Mouse (Mus musculus) megakaryocyte-erythroid progenitor cell, adult 5-6 weeks (primary cell): Measurements from ENCODE around the gene 6430550D23Rik. TPM values are rescaled to one million over a fixed set of nuclear protein-coding genes. Genes with fewer than 3 reads are reported as not detected.
"Not testable (repeated sequence)": the region's sequence is repeated elsewhere in the genome, so short reads cannot be mapped to it uniquely, and the experiment has no call there.

Experiments
- ATAC-seq: replicated peaks from 2 replicates; pipeline ENCODE4 v1.8.0; 2016; ENCODE audit warnings: mild to moderate bottlenecking, inconsistent platforms; ENCODE audit not compliant: severe bottlenecking, poor library complexity, low FRiP score, low TSS enrichment
- total RNA-seq, 2 experiments: library from RNA; stranded (forward) in 1 of 2; stranded (reverse) in 1 of 2; fragments of 200-1000, 215-1000 nt in 1 of 2; fragments of >200 nt in 1 of 2; fragmentation: Nextera tagmentation in 1 of 2; gene quantifications; 2 replicates each; pipeline ENCODE4 v1.2.3; 2014 to 2017

Gene 6430550D23Rik
- total RNA-seq, 2 experiments from 2014 or later = 1.3 TPM; not detected in 1

GRCm38 (mm10) chr2:155959981-155960380 is 47.8 kb downstream of the 6430550D23Rik start:
- no peak for ATAC-seq

GRCm38 (mm10) chr2:155956134-155957059 is 51.4 kb downstream of the 6430550D23Rik start, which contains the start of gene Cep250:
Gene Cep250, plus strand, starts transcription at chr2:155956458.
- peak; percentile 94 for ATAC-seq

GRCm38 (mm10) chr2:155952006-155952405 is 55.8 kb downstream of the 6430550D23Rik start:
- no peak for ATAC-seq

- no peak for ATAC-seq
Observed at GRCm38 (mm10) chr2:155949362-155949761, 58.4 kb downstream of the 6430550D23Rik start.

- peak; percentile 67 for ATAC-seq
Observed at GRCm38 (mm10) chr2:155947390-155948002, 60.3 kb downstream of the 6430550D23Rik start.

GRCm38 (mm10) chr2:155946499-155946898 is 61.3 kb downstream of the 6430550D23Rik start:
- no peak for ATAC-seq

- peak; percentile 61 for ATAC-seq
Observed at GRCm38 (mm10) chr2:155946069-155946468, 61.7 kb downstream of the 6430550D23Rik start.

GRCm38 (mm10) chr2:155945580-155945979 is 62.2 kb downstream of the 6430550D23Rik start:
- no peak for ATAC-seq

- ATAC-seq = no peak
Observed at GRCm38 (mm10) chr2:155945124-155945523, 62.7 kb downstream of the 6430550D23Rik start, which contains the start of gene Gdf5. Gene Gdf5, minus strand, starts transcription at chr2:155945367.

- no peak for ATAC-seq
Observed at GRCm38 (mm10) chr2:155944685-155945084, 63.1 kb downstream of the 6430550D23Rik start.

GRCm38 (mm10) chr2:155943463-155943862 is 64.3 kb downstream of the 6430550D23Rik start:
- ATAC-seq = no peak

- no peak for ATAC-seq
Observed at GRCm38 (mm10) chr2:155941697-155942442, 65.9 kb downstream of the 6430550D23Rik start.

- ATAC-seq = no peak
Observed at GRCm38 (mm10) chr2:155940681-155941080, 67.1 kb downstream of the 6430550D23Rik start, which contains the start of gene Gm15557. Gene Gm15557, plus strand, starts transcription at chr2:155940728.

GRCm38 (mm10) chr2:155939897-155940529 is 67.8 kb downstream of the 6430550D23Rik start:
- ATAC-seq = no peak

- ATAC-seq = peak; percentile 99
Observed at GRCm38 (mm10) chr2:155929531-155930442, 78.0 kb downstream of the 6430550D23Rik start, which contains the start of gene Uqcc1. Gene Uqcc1, minus strand, starts transcription at chr2:155930310.

GRCm38 (mm10) chr2:155928711-155929345 is 78.9 kb downstream of the 6430550D23Rik start:
- ATAC-seq = no peak

GRCm38 (mm10) chr2:155925213-155925612 is 82.6 kb downstream of the 6430550D23Rik start:
- not testable (repeated sequence) for ATAC-seq
